Mouse (Mus musculus) bone marrow, adult 2 months (tissue): Measurements from ENCODE around the gene Camta1. TPM values are rescaled to one million over a fixed set of nuclear protein-coding genes. Genes with fewer than 3 reads are reported as not detected.

Source experiments
- H3K27ac ChIP-seq: fragments of 200-500 bp; 2 replicates; pipeline ENCODE4 v1.5.1; 2012; ENCODE audit warnings: low read depth, mild to moderate bottlenecking, control low read depth, inconsistent platforms, low read length; ENCODE audit not compliant: control insufficient read depth, poor library complexity, insufficient read depth
- H3K4me1 ChIP-seq: fragments of 200-500 bp; 2 replicates; pipeline ENCODE4 v1.6.1; 2011; ENCODE audit warnings: low read length; ENCODE audit not compliant: control insufficient read depth, insufficient read depth
- H3K4me3 ChIP-seq: fragments of 200-500 bp; replicated peaks from 2 replicates; pipeline ENCODE3; 2011; ENCODE audit warnings: mild to moderate bottlenecking, low read depth, low read length, control low read depth; ENCODE audit not compliant: control insufficient read depth
- CTCF ChIP-seq: fragments of 200-500 bp; IDR thresholded peaks from 2 replicates; pipeline ENCODE4 v1.5.1; 2011; ENCODE audit warnings: low read length, control low read depth; ENCODE audit not compliant: control insufficient read depth, insufficient read depth
- POLR2A ChIP-seq: fragments of 200-500 bp; IDR thresholded peaks from 2 replicates; pipeline ENCODE4 v1.6.1; 2011; ENCODE audit warnings: low read depth, mild to moderate bottlenecking, control low read depth, low read length, borderline replicate concordance; ENCODE audit not compliant: control insufficient read depth
- WGBS: fragments of 180-500 bp; shearing (Covaris S2); methylation state at CpG from one replicate; pipeline ENCODE4 v1.1.7; 2018; 5-methylcytosine and 5-hydroxymethylcytosine counted together
- polyA plus RNA-seq: library from polyadenylated mRNA; stranded (reverse); fragments of >200 nt; gene quantifications from 2 replicates; pipeline ENCODE4 v1.2.4, GENCODE M21; 2011; ENCODE audit warnings: low replicate concordance; ENCODE audit not compliant: missing spikeins, insufficient read depth, insufficient read length

Gene Camta1
- polyA plus RNA-seq, 1 experiment, result 26.6 TPM

GRCm38 (mm10) chr4:150939991-150940651 lies 921.6 kb downstream of the Camta1 start:
- no peak overlapping the region for H3K27ac ChIP-seq
- TF ChIP-seq CTCF, result no peak
- no peak for TF ChIP-seq POLR2A
- WGBS, result 65% methylated on average over 13 of the region's 13 CpGs
- no peaks in the 10 kb centered on the region for H3K4me1 ChIP-seq
- H3K4me3 ChIP-seq, result no peak overlapping the region

DNA sequence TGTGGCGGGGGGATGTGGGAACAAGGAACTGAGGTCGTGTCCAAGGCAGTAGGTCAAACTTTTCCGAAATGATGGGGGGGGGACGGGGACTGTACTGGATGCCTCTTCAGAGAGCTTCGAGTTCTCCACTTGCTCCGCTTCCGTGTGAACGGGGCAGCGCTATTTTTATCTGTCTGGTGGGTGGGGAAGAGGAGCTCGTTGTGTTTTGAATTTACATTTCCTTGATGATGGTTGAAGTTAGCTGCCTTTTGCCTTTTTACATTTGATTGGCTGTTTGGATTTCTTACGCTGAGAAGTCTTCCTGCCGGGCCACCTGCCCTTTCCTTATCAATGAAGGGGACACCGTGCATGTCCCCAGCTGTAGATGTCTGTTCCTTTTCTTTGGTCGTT lies 923.6 kb downstream of the Camta1 start:
- WGBS, result 22% methylated on average over 14 of the region's 14 CpGs
- TF ChIP-seq CTCF, result no peak
- TF ChIP-seq POLR2A, result no peak
- no peak overlapping the region for H3K4me3 ChIP-seq
- H3K27ac ChIP-seq, result no peak overlapping the region
- no peaks in the 10 kb centered on the region for H3K4me1 ChIP-seq

- TF ChIP-seq CTCF, result no peak
- no peak for TF ChIP-seq POLR2A
- 64% methylated on average over 16 of the region's 16 CpGs for WGBS
- Histone ChIP-seq H3K4me1 (no peaks in the 10 kb centered on the region), H3K27ac (no peak overlapping the region), H3K4me3 (no peak overlapping the region)
Observed at GRCm38 (mm10) chr4:150937293-150938062, 924.2 kb downstream of the Camta1 start.

DNA sequence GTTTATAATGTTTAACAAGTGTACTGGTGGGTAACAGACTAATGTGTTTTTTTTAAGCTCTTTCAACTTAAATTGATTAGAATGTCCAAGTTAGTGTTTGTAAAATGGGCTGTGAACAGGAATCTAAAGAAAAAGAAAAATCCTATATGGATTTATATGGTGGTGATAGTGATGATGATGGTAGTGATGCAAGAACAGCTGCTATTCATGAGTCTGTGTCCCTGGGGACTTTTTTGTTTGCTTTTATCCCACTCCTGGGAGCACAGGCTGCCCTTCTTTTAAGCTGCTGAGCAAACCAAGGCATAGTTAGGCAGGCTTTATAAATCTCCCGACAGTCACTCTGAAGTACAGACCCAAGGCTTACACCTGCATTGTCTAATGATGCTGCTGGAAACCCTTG lies 928.2 kb downstream of the Camta1 start:
- no peak for TF ChIP-seq POLR2A
- no peak for TF ChIP-seq CTCF
- Histone ChIP-seq H3K4me1 (no peaks in the 10 kb centered on the region), H3K4me3 (no peak overlapping the region), H3K27ac (no peak overlapping the region)
- 78% methylated on average over 1 of the region's 1 CpGs for WGBS

GRCm38 (mm10) chr4:150927789-150928188 lies 933.9 kb downstream of the Camta1 start:
- 4% methylated on average over 10 of the region's 10 CpGs for WGBS
- Histone ChIP-seq H3K4me3 (no peak overlapping the region), H3K27ac (no peak overlapping the region), H3K4me1 (no peaks in the 10 kb centered on the region; the same call in 1 of the 2 replicates)
- TF ChIP-seq POLR2A (no peak), CTCF (no peak)

GRCm38 (mm10) chr4:150926924-150927705 lies 934.6 kb downstream of the Camta1 start:
- Histone ChIP-seq H3K4me3 (no peak overlapping the region), H3K27ac (no peak overlapping the region), H3K4me1 (no peaks in the 10 kb centered on the region; the same call in 1 of the 2 replicates)
- WGBS, result 41% methylated on average over 14 of the region's 14 CpGs
- no peak for TF ChIP-seq POLR2A
- TF ChIP-seq CTCF, result no peak

DNA sequence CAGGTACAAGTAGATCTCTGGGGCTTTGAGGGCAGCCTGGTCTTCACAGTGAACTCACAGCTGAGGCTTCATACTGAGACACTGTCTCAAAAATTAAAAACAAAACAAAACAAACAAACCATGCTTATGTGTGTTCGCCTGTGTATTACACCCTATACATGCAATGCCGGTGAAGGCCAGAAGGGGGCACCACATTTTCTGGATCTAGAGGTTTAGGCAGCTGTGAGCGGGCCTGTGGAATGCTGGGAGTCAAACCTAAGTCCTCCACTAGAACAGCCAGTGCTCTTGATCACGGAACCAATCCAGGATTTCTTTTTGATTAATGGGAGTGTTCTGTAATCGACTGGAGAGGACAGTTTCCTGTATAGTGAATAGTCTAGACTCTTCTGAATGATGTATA lies 935.8 kb downstream of the Camta1 start:
- TF ChIP-seq POLR2A (no peak), CTCF (peak; percentile 28; the same call in 1 of the 2 replicates)
- H3K4me1 ChIP-seq, result no peaks in the 10 kb centered on the region; the same call in 1 of the 2 replicates
- H3K27ac ChIP-seq, result no peak overlapping the region
- H3K4me3 ChIP-seq, result no peak overlapping the region
- WGBS, result 58% methylated on average over 5 of the region's 5 CpGs

- TF ChIP-seq CTCF (no peak), POLR2A (no peak)
- WGBS, result 74% methylated on average over 6 of the region's 6 CpGs
- Histone ChIP-seq H3K4me1 (no peaks in the 10 kb centered on the region; the same call in 1 of the 2 replicates), H3K27ac (no peak overlapping the region), H3K4me3 (no peak overlapping the region)
Observed at GRCm38 (mm10) chr4:150924936-150925335, 936.7 kb downstream of the Camta1 start.
